Mouse (Mus musculus): ENCODE results near the gene Cldn13. TPM values are rescaled to one million over a fixed set of nuclear protein-coding genes. Genes with fewer than 3 reads are reported as not detected.

Cldn13 gene
- polyA plus RNA-seq, 1 experiment = 35.1 TPM

DNA sequence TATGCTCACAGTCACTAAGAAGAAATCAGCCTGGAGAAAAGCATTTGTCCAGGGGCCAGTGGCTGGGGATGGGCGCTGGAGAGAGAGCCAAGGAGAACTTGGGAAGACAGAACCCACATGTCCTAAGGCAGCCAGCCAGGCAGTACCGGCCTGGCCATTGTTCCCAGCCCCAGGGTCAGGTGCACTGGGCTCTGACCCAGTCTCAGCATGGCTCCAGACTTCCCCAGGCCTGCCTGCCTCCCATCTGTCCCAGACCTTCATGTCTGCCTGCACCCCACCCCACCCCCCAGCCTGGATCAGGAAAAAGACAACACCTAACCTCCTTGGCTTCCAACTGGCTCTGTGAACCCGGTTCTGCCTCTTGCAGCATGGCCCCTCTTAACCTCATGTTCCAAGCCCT lies 32.2 kb downstream of the Cldn13 start:
- H3K4me1 ChIP-seq (ENCODE audit: control insufficient read depth, insufficient read depth, insufficient read length) = no peaks in the 10 kb centered on the region
- H3K27ac ChIP-seq (ENCODE audit: insufficient read depth, low read length) = no peak overlapping the region
- no peak for TF ChIP-seq POLR2A (IDR thresholded peaks at IDR 0.05; ENCODE audit: low read depth, low read length)
- no peak for TF ChIP-seq CTCF (IDR thresholded peaks at IDR 0.05; ENCODE audit: extremely low read depth, insufficient read depth, insufficient read length, insufficient replicate concordance)
- 81% methylated on average over 3 of the region's 3 CpGs for WGBS
- no peaks in the 10 kb centered on the region for H3K27me3 ChIP-seq (ENCODE audit: control insufficient read depth, insufficient read depth, low read length)
- no peak for DNase-seq (ENCODE audit: low read depth in 1 of 2, low spot score in 2 of 2)
- H3K36me3 ChIP-seq (ENCODE audit: control insufficient read depth, insufficient read depth, low read length) = no peaks in the 10 kb centered on the region
- H3K4me3 ChIP-seq (ENCODE audit: extremely low read depth, insufficient read depth, insufficient read length) = no peak overlapping the region

DNA sequence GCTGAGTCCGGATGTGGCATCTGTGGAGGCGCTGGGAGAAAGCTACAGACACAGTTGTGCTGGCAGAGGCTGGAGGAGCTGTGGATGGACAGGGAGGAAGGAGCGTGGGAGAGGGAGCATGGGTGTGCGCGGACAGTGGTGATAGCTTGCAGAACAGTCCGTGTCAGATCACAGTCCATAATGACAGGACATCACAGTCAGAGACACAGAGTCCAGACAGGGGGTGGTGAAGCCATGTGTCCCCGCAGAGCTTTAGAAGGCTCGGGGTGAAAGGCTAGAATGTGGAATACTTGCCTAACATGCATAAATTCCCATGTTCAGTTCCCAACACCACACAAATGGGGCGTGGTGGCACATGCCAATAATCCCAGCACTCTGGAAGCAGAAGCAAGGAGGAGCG lies 38.5 kb downstream of the Cldn13 start:
- Histone ChIP-seq H3K27ac (ENCODE audit: insufficient read depth, low read length) (no peak overlapping the region), H3K4me3 (ENCODE audit: extremely low read depth, insufficient read depth, insufficient read length) (no peak overlapping the region), H3K27me3 (ENCODE audit: control insufficient read depth, insufficient read depth, low read length) (no peaks in the 10 kb centered on the region), H3K36me3 (ENCODE audit: control insufficient read depth, insufficient read depth, low read length) (no peaks in the 10 kb centered on the region), H3K4me1 (ENCODE audit: control insufficient read depth, insufficient read depth, insufficient read length) (no peaks in the 10 kb centered on the region)
- WGBS = 69% methylated on average over 10 of the region's 10 CpGs
- no peak for DNase-seq (ENCODE audit: low read depth in 1 of 2, low spot score in 2 of 2)
- TF ChIP-seq CTCF (IDR thresholded peaks at IDR 0.05; ENCODE audit: extremely low read depth, insufficient read depth, insufficient read length, insufficient replicate concordance) = no peak

- TF ChIP-seq CTCF (IDR thresholded peaks at IDR 0.05; ENCODE audit: extremely low read depth, insufficient read depth, insufficient read length, insufficient replicate concordance) (no peak), POLR2A (IDR thresholded peaks at IDR 0.05; ENCODE audit: low read depth, low read length) (no peak)
- no peak for DNase-seq (ENCODE audit: low read depth in 1 of 2, low spot score in 2 of 2)
- Histone ChIP-seq H3K27ac (ENCODE audit: insufficient read depth, low read length) (no peak overlapping the region), H3K4me3 (ENCODE audit: extremely low read depth, insufficient read depth, insufficient read length) (no peak overlapping the region), H3K4me1 (ENCODE audit: control insufficient read depth, insufficient read depth, insufficient read length) (no peaks in the 10 kb centered on the region), H3K27me3 (ENCODE audit: control insufficient read depth, insufficient read depth, low read length) (no peaks in the 10 kb centered on the region), H3K36me3 (ENCODE audit: control insufficient read depth, insufficient read depth, low read length) (no peaks in the 10 kb centered on the region)
- 96% methylated on average over 5 of the region's 5 CpGs for WGBS
These were observed 40.1 kb downstream of the Cldn13 start for GRCm38 (mm10) chr5:134875245-134875644.

DNA sequence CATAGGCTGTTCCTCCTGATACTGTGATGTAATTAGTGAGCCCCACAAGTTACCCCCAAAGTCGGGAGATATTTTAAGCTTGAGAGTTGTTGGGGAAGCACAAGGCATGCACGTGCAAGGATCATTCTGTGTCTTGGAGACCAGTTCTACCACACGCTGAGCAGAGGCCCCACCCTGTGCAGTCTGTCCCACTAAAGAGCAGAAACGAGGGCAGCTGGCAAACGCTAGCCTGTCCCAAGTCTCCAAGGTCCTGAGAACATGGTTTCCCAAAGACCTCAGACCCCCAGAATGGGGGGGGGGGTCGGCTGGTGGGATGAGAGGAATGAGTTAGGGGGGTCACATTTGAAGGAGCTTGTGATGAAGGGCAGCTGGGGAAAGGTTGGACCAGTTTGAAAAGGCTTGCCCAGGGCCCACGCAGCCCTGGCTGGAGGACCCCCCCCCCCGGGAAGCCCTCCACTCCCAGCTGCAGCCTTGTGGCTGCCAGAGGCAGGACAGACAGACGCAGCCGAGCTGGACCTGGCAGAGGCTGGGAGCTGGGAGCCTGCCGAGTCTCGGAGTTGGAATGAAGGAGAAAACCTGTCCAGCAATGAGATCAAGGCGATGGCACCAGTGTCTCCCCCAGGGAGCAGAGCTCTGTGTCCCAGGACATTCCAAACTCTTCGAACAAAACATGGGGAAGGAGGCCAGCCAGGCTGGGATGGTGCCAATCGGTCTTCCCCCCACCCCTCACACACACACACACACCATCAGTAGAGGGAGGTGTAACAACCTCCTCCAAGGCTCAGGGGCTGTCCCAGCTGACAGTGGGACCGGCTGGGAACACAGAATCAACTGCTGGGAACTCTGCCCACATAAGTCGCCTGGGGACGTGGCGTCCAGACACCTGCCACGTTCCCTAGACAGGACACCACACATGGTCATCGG lies 41.1 kb downstream of the Cldn13 start:
- H3K4me1 ChIP-seq (ENCODE audit: control insufficient read depth, insufficient read depth, insufficient read length) = no peaks in the 10 kb centered on the region
- no peak overlapping the region for H3K27ac ChIP-seq (ENCODE audit: insufficient read depth, low read length)
- TF ChIP-seq CTCF (IDR thresholded peaks at IDR 0.05; ENCODE audit: extremely low read depth, insufficient read depth, insufficient read length, insufficient replicate concordance) = no peak
- no peak for TF ChIP-seq POLR2A (IDR thresholded peaks at IDR 0.05; ENCODE audit: low read depth, low read length)
- no peaks in the 10 kb centered on the region for H3K36me3 ChIP-seq (ENCODE audit: control insufficient read depth, insufficient read depth, low read length)
- no peaks in the 10 kb centered on the region for H3K27me3 ChIP-seq (ENCODE audit: control insufficient read depth, insufficient read depth, low read length)
- H3K4me3 ChIP-seq (ENCODE audit: extremely low read depth, insufficient read depth, insufficient read length) = no peak overlapping the region
- WGBS = 80% methylated on average over 21 of the region's 21 CpGs
- no peak for DNase-seq (ENCODE audit: low read depth in 1 of 2, low spot score in 2 of 2)

- H3K27me3 ChIP-seq (ENCODE audit: control insufficient read depth, insufficient read depth, low read length) = no peaks in the 10 kb centered on the region
These were observed 42.3 kb downstream of the Cldn13 start for GRCm38 (mm10) chr5:134873034-134873433.

GRCm38 (mm10) chr5:134872597-134872996 lies 42.7 kb downstream of the Cldn13 start:
- no peak for TF ChIP-seq CTCF (IDR thresholded peaks at IDR 0.05; ENCODE audit: extremely low read depth, insufficient read depth, insufficient read length, insufficient replicate concordance)
- no peak for TF ChIP-seq POLR2A (IDR thresholded peaks at IDR 0.05; ENCODE audit: low read depth, low read length)
- no peak overlapping the region for H3K4me3 ChIP-seq (ENCODE audit: extremely low read depth, insufficient read depth, insufficient read length)
- 80% methylated on average over 5 of the region's 5 CpGs for WGBS

More at GRCm38 (mm10) chr5:134873034-134873433, 42.3 kb downstream of the Cldn13 start:
- no peak for DNase-seq (ENCODE audit: low read depth in 1 of 2, low spot score in 2 of 2)
- Histone ChIP-seq H3K36me3 (ENCODE audit: control insufficient read depth, insufficient read depth, low read length) (no peaks in the 10 kb centered on the region), H3K4me3 (ENCODE audit: extremely low read depth, insufficient read depth, insufficient read length) (no peak overlapping the region), H3K4me1 (ENCODE audit: control insufficient read depth, insufficient read depth, insufficient read length) (no peaks in the 10 kb centered on the region), H3K27ac (ENCODE audit: insufficient read depth, low read length) (no peak overlapping the region)
- WGBS = 82% methylated on average over 8 of the region's 8 CpGs
- no peak for TF ChIP-seq CTCF (IDR thresholded peaks at IDR 0.05; ENCODE audit: extremely low read depth, insufficient read depth, insufficient read length, insufficient replicate concordance)
- TF ChIP-seq POLR2A (IDR thresholded peaks at IDR 0.05; ENCODE audit: low read depth, low read length) = no peak

GRCm38 (mm10) chr5:134868506-134868905 lies 46.8 kb downstream of the Cldn13 start:
- DNase-seq (ENCODE audit: low read depth in 1 of 2, low spot score in 2 of 2) = no peak
- no peak overlapping the region for H3K4me3 ChIP-seq (ENCODE audit: extremely low read depth, insufficient read depth, insufficient read length)
- no peaks in the 10 kb centered on the region for H3K4me1 ChIP-seq (ENCODE audit: control insufficient read depth, insufficient read depth, insufficient read length)
- H3K36me3 ChIP-seq (ENCODE audit: control insufficient read depth, insufficient read depth, low read length) = no peaks in the 10 kb centered on the region
- 58% methylated on average over 5 of the region's 5 CpGs for WGBS
- no peaks in the 10 kb centered on the region for H3K27me3 ChIP-seq (ENCODE audit: control insufficient read depth, insufficient read depth, low read length)
- H3K27ac ChIP-seq (ENCODE audit: insufficient read depth, low read length) = no peak overlapping the region
- no peak for TF ChIP-seq POLR2A (IDR thresholded peaks at IDR 0.05; ENCODE audit: low read depth, low read length)
- no peak for TF ChIP-seq CTCF (IDR thresholded peaks at IDR 0.05; ENCODE audit: extremely low read depth, insufficient read depth, insufficient read length, insufficient replicate concordance)

More at GRCm38 (mm10) chr5:134872597-134872996, 42.7 kb downstream of the Cldn13 start:
- Histone ChIP-seq H3K27me3 (ENCODE audit: control insufficient read depth, insufficient read depth, low read length) (no peaks in the 10 kb centered on the region), H3K4me1 (ENCODE audit: control insufficient read depth, insufficient read depth, insufficient read length) (no peaks in the 10 kb centered on the region), H3K27ac (ENCODE audit: insufficient read depth, low read length) (no peak overlapping the region), H3K36me3 (ENCODE audit: control insufficient read depth, insufficient read depth, low read length) (no peaks in the 10 kb centered on the region)
- DNase-seq (ENCODE audit: low read depth in 1 of 2, low spot score in 2 of 2) = no peak

Measured in spleen, adult 2 months (tissue).